Mouse (Mus musculus): ENCODE data around the gene Exoc6b. TPM values are rescaled to one million over a fixed set of nuclear protein-coding genes. Genes with fewer than 3 reads are reported as not detected.

Exoc6b gene
- polyA plus RNA-seq, 1 experiment from 2014 or later: 16.2 TPM

DNA sequence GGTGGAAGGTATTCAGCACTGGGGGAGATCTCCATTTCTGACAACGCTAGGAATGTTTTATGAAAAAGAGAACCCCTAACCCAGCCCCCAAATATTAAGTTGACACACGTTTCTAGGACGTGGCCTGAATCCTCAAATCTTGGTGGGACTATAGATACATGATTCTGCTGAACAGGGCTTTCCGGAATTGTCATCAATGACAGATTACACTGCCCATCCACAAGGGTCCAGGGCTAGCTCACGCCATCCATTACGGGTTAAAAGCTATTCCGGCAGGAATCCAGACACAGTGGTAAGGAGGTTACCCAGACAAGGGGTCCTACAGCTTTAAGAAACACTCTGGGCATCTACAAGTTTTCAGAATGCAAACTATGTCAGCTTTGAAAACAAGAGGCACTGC, 323.7 kb downstream of the Exoc6b start:
- no peak for ATAC-seq (replicated peaks; ENCODE audit: extremely low read depth, insufficient read depth, low FRiP score)
- WGBS: 87% methylated on average over 7 of the region's 7 CpGs
- H3K27me3 ChIP-seq (ENCODE audit: control insufficient read depth, insufficient read depth, low read length): no peaks in the 10 kb centered on the region

GRCm38 (mm10) chr6:84742227-84742626, 327.1 kb downstream of the Exoc6b start:
- no peaks in the 10 kb centered on the region for H3K27me3 ChIP-seq (ENCODE audit: control insufficient read depth, insufficient read depth, low read length)
- 61% methylated on average over 3 of the region's 3 CpGs for WGBS
- ATAC-seq (replicated peaks; ENCODE audit: extremely low read depth, insufficient read depth, low FRiP score): no peak

More for the DNA sequence above, 323.7 kb downstream of the Exoc6b start:
- no peak overlapping the region for H3K27ac ChIP-seq (ENCODE audit: low read length)
- H3K4me1 ChIP-seq (ENCODE audit: control insufficient read depth, insufficient read depth, low read length): no peaks in the 10 kb centered on the region
- no peaks in the 10 kb centered on the region for H3K36me3 ChIP-seq (ENCODE audit: control insufficient read depth, insufficient read depth)
- no peak overlapping the region for H3K4me3 ChIP-seq (ENCODE audit: low read length)
- H3K9ac ChIP-seq (ENCODE audit: low read length): no peak overlapping the region
- H3K9me3 ChIP-seq (replicated peaks; ENCODE audit: control insufficient read depth, low read length): no peaks in the 10 kb centered on the region
- H3K4me2 ChIP-seq (ENCODE audit: low read depth, low read length): no peak overlapping the region

GRCm38 (mm10) chr6:84736942-84737341, 332.4 kb downstream of the Exoc6b start:
- 50% methylated on average over 3 of the region's 3 CpGs for WGBS
- no peak overlapping the region for H3K27ac ChIP-seq (ENCODE audit: low read length)

More at GRCm38 (mm10) chr6:84742227-84742626, 327.1 kb downstream of the Exoc6b start:
- Histone ChIP-seq H3K4me3 (ENCODE audit: low read length) (no peak overlapping the region), H3K36me3 (ENCODE audit: control insufficient read depth, insufficient read depth) (no peaks in the 10 kb centered on the region), H3K4me1 (ENCODE audit: control insufficient read depth, insufficient read depth, low read length) (no peaks in the 10 kb centered on the region), H3K27ac (ENCODE audit: low read length) (no peak overlapping the region), H3K9me3 (replicated peaks; ENCODE audit: control insufficient read depth, low read length) (no peaks in the 10 kb centered on the region), H3K4me2 (ENCODE audit: low read depth, low read length) (no peak overlapping the region), H3K9ac (ENCODE audit: low read length) (no peak overlapping the region)

GRCm38 (mm10) chr6:84726876-84727275, 342.4 kb downstream of the Exoc6b start:
- ATAC-seq (replicated peaks; ENCODE audit: extremely low read depth, insufficient read depth, low FRiP score): no peak
- Histone ChIP-seq H3K9ac (ENCODE audit: low read length) (no peak overlapping the region), H3K4me3 (ENCODE audit: low read length) (no peak overlapping the region), H3K36me3 (ENCODE audit: control insufficient read depth, insufficient read depth) (no peaks in the 10 kb centered on the region), H3K4me1 (ENCODE audit: control insufficient read depth, insufficient read depth, low read length) (no peaks in the 10 kb centered on the region), H3K9me3 (replicated peaks; ENCODE audit: control insufficient read depth, low read length) (peaks cover 7% of the 10 kb centered on the region), H3K27ac (ENCODE audit: low read length) (no peak overlapping the region), H3K4me2 (ENCODE audit: low read depth, low read length) (no peak overlapping the region), H3K27me3 (ENCODE audit: control insufficient read depth, insufficient read depth, low read length) (no peaks in the 10 kb centered on the region)

More at GRCm38 (mm10) chr6:84736942-84737341, 332.4 kb downstream of the Exoc6b start:
- no peak overlapping the region for H3K4me3 ChIP-seq (ENCODE audit: low read length)
- no peaks in the 10 kb centered on the region for H3K4me1 ChIP-seq (ENCODE audit: control insufficient read depth, insufficient read depth, low read length)
- no peak overlapping the region for H3K4me2 ChIP-seq (ENCODE audit: low read depth, low read length)
- no peak for ATAC-seq (replicated peaks; ENCODE audit: extremely low read depth, insufficient read depth, low FRiP score)
- no peak overlapping the region for H3K9ac ChIP-seq (ENCODE audit: low read length)
- H3K9me3 ChIP-seq (replicated peaks; ENCODE audit: control insufficient read depth, low read length): no peaks in the 10 kb centered on the region
- H3K27me3 ChIP-seq (ENCODE audit: control insufficient read depth, insufficient read depth, low read length): no peaks in the 10 kb centered on the region
- H3K36me3 ChIP-seq (ENCODE audit: control insufficient read depth, insufficient read depth): no peaks in the 10 kb centered on the region

- WGBS: 90% methylated on average over 11 of the region's 11 CpGs
- H3K9ac ChIP-seq (ENCODE audit: low read length): no peak overlapping the region
These were observed 356.1 kb downstream of the Exoc6b start for GRCm38 (mm10) chr6:84713171-84713570.

DNA sequence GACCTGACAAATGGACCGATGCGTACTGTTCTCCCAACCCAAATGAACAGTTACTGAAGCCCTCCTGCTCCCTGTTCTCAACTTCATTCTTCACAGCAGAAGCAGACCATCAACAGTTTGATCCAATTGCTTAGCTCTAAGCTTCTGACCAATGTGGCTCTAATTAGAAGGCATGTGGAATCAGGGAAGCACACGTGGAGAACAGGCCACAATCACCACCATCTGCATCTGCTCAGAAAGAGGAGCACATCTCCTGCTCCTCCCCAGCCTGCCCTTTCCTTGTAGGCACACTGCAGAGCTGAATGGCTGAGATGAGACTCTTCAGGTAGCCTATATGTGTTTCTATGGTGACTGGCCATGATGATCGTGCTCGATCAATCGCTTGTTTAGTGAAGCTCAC, 358.5 kb downstream of the Exoc6b start:
- Histone ChIP-seq H3K4me1 (ENCODE audit: control insufficient read depth, insufficient read depth, low read length) (no peaks in the 10 kb centered on the region), H3K27me3 (ENCODE audit: control insufficient read depth, insufficient read depth, low read length) (no peaks in the 10 kb centered on the region)
- no peak for ATAC-seq (replicated peaks; ENCODE audit: extremely low read depth, insufficient read depth, low FRiP score)

More at GRCm38 (mm10) chr6:84713171-84713570, 356.1 kb downstream of the Exoc6b start:
- Histone ChIP-seq H3K4me1 (ENCODE audit: control insufficient read depth, insufficient read depth, low read length) (no peaks in the 10 kb centered on the region), H3K27me3 (ENCODE audit: control insufficient read depth, insufficient read depth, low read length) (no peaks in the 10 kb centered on the region), H3K9me3 (replicated peaks; ENCODE audit: control insufficient read depth, low read length) (no peaks in the 10 kb centered on the region), H3K36me3 (ENCODE audit: control insufficient read depth, insufficient read depth) (no peaks in the 10 kb centered on the region), H3K4me2 (ENCODE audit: low read depth, low read length) (no peak overlapping the region), H3K4me3 (ENCODE audit: low read length) (no peak overlapping the region), H3K27ac (ENCODE audit: low read length) (no peak overlapping the region)
- ATAC-seq (replicated peaks; ENCODE audit: extremely low read depth, insufficient read depth, low FRiP score): no peak

DNA sequence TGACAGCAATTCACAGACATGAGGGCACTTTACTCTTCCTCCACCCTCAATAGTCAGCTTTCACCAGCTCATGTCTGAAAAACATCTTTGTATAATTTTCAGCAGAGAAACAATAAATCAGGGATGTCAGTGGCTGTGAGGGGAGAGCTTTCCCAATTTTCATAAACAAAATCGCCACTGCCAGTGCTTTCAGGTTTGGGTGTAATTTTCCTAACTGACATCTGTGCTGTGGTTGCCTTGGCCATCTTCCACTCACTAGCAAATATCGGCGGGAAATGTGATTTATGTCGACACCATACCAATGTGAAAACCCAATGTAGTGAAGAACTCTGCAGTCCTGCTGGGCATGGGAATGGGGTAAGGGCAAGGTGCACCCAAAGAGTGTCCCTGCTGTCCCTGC, 360.7 kb downstream of the Exoc6b start:
- Histone ChIP-seq H3K9ac (ENCODE audit: low read length) (no peak overlapping the region), H3K4me1 (ENCODE audit: control insufficient read depth, insufficient read depth, low read length) (no peaks in the 10 kb centered on the region), H3K4me2 (ENCODE audit: low read depth, low read length) (no peak overlapping the region), H3K9me3 (replicated peaks; ENCODE audit: control insufficient read depth, low read length) (no peaks in the 10 kb centered on the region), H3K4me3 (ENCODE audit: low read length) (no peak overlapping the region), H3K36me3 (ENCODE audit: control insufficient read depth, insufficient read depth) (no peaks in the 10 kb centered on the region), H3K27ac (ENCODE audit: low read length) (no peak overlapping the region), H3K27me3 (ENCODE audit: control insufficient read depth, insufficient read depth, low read length) (no peaks in the 10 kb centered on the region)
- WGBS: 70% methylated on average over 4 of the region's 4 CpGs
- no peak for ATAC-seq (replicated peaks; ENCODE audit: extremely low read depth, insufficient read depth, low FRiP score)

More for the DNA sequence above, 358.5 kb downstream of the Exoc6b start:
- no peak overlapping the region for H3K4me3 ChIP-seq (ENCODE audit: low read length)
- H3K9ac ChIP-seq (ENCODE audit: low read length): no peak overlapping the region
- H3K36me3 ChIP-seq (ENCODE audit: control insufficient read depth, insufficient read depth): no peaks in the 10 kb centered on the region
- no peaks in the 10 kb centered on the region for H3K9me3 ChIP-seq (replicated peaks; ENCODE audit: control insufficient read depth, low read length)
- no peak overlapping the region for H3K27ac ChIP-seq (ENCODE audit: low read length)
- H3K4me2 ChIP-seq (ENCODE audit: low read depth, low read length): no peak overlapping the region
- WGBS: 85% methylated on average over 6 of the region's 6 CpGs

GRCm38 (mm10) chr6:84699579-84699978, 369.7 kb downstream of the Exoc6b start:
- Histone ChIP-seq H3K4me1 (ENCODE audit: control insufficient read depth, insufficient read depth, low read length) (peaks cover 17% of the 10 kb centered on the region), H3K27me3 (ENCODE audit: control insufficient read depth, insufficient read depth, low read length) (no peaks in the 10 kb centered on the region), H3K36me3 (ENCODE audit: control insufficient read depth, insufficient read depth) (no peaks in the 10 kb centered on the region), H3K4me3 (ENCODE audit: low read length) (no peak overlapping the region), H3K9me3 (replicated peaks; ENCODE audit: control insufficient read depth, low read length) (no peaks in the 10 kb centered on the region), H3K4me2 (ENCODE audit: low read depth, low read length) (no peak overlapping the region), H3K9ac (ENCODE audit: low read length) (no peak overlapping the region), H3K27ac (ENCODE audit: low read length) (no peak overlapping the region)
- ATAC-seq (replicated peaks; ENCODE audit: extremely low read depth, insufficient read depth, low FRiP score): no peak
- WGBS: 83% methylated on average over 5 of the region's 5 CpGs

DNA sequence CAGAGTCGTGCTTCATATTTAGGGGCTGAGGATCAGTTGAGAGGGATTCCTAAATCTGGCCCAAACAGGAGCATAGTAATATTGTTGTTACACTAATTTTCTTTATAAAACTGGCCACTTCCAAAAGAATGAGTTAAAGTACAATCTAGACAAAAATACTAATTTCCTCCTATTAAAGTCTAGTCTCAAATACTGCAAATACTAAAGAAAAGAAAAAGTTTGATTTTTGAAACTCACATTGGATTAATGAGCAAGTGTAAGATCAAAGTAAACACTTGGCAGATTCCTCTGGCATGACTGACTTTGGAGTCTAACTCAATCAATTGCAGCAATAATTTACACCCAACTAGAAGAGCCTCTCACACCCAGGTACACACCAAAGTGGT, 371.0 kb downstream of the Exoc6b start:
- no peaks in the 10 kb centered on the region for H3K27me3 ChIP-seq (ENCODE audit: control insufficient read depth, insufficient read depth, low read length)
- ATAC-seq (replicated peaks; ENCODE audit: extremely low read depth, insufficient read depth, low FRiP score): no peak
- no peaks in the 10 kb centered on the region for H3K9me3 ChIP-seq (replicated peaks; ENCODE audit: control insufficient read depth, low read length)
- H3K4me1 ChIP-seq (ENCODE audit: control insufficient read depth, insufficient read depth, low read length): peaks cover 17% of the 10 kb centered on the region
- H3K4me3 ChIP-seq (ENCODE audit: low read length): no peak overlapping the region
- no peak overlapping the region for H3K4me2 ChIP-seq (ENCODE audit: low read depth, low read length)
- H3K27ac ChIP-seq (ENCODE audit: low read length): no peak overlapping the region; the same call in 1 of the 2 replicates
- H3K9ac ChIP-seq (ENCODE audit: low read length): no peak overlapping the region
- no peaks in the 10 kb centered on the region for H3K36me3 ChIP-seq (ENCODE audit: control insufficient read depth, insufficient read depth)
- WGBS: 12% methylated on average over 1 of the region's 1 CpGs

Measured in heart, embryonic 16.5 days (tissue).